Mouse (Mus musculus) yolk sac, embryonic 10.5 days (tissue): ENCODE data around the gene Gm21973.

Source experiments
- DNase-seq: peaks from one replicate; pipeline ENCODE4 v3.0.0-alpha.2; 2017; ENCODE audit warnings: low spot score

Gm21973 gene

DNA sequence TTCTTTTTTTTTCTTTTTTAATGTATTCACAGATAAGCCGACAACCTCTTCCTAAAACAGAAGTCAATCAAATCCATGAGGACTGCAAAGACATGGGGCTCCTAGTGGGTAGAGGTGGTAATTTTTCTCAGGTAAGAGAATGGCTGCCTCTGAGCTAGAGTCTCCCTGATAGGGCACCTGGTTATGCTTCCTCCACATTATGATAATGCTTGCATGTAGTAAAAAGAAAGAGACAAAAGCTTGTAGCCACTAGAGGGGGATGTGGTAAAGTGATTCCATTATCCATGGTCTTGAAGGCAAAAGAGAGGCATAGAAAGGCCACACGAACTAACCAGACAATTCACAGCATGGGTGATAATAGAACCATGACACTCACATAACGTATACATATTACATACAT is 75.2 kb downstream of the Gm21973 start:
- peak; percentile 6 for DNase-seq

DNA sequence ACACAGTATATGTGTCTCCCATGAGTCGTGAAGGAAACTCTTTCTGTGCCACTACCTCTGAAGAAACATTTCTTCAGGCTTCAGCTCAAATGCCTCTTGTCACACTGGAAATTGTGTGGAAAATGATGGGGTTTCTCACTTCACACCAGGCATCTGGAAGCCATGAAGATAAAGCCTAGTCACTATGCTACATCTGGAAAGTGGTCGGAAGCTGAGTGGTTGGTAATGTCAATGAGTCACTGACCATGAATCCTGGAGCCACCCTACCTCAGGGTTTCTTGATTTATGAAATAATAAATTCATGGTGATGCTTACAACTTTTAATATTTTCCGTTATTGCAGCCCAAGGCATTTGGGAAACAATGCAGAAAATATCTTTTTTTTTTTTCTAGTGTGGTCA is 84.7 kb downstream of the Gm21973 start:
- no peak for DNase-seq

DNA sequence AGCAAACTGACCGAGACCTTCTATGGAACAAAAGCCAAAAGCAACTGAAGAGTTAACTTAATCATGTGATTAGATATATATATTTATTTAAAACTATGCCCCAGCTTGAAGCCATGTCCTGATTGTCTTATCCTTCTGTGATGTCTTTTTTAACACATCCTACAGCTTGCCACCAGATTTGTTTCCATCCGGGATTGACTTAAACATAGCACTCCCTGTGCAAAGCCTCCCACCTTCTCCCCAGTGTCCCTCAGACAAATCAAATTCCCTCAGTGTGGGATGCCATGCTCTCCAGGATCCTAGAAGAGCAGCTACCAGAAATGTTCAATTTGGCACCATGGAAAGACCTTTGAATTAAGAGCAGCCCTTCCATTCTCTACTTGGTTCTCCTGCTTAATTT is 85.7 kb downstream of the Gm21973 start:
- no peak for DNase-seq

DNA sequence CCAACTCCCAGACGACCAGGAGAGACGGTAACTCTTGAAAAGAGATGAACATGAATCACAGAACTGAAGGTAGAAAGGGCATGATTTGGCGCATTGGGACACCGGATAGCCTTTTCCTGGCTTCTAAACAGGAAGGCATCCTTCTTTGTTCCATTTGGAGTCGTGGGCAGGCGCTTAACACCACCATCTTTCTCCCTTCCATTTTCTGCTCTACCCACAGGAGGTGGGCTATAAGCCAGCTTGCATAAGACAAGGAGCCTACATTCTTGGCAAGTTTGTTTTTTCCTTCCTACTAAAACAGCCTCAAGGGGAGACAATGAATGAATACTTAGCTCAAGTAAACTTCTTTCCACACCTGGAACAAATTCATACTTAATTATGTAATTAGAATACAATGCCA is 88.5 kb downstream of the Gm21973 start:
- DNase-seq: no peak

DNA sequence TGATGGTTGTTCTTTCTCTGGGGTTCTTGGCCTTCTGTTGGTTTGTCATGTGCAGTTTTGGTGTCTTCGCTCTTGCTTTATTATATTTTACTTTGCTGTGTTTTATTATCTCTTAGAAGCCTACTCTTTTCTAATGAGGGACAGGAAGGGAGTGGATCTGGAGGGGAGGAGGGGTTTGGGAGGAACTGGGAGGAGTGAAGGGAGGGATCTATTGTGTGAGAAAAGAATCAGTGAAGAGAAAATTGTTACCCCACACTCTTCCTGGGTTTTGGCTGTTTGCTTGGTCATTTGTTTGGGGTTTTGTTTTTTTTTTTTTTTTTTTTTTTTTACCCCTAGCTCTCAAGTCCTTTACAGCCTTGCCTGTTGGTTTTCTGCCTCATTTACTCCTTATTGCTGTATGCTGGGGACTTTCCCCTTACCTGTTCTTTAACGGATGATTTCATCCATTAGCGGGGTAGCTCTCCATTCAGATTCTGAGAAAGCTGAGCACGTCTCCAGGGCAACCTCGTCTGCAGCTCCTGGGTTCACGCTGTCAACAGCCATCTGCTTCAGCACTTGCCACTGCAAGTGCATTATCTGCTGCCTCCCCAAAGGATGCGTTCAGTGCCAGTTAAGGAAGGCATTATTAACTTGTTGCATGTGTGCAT is 96.1 kb downstream of the Gm21973 start:
- no peak for DNase-seq

DNA sequence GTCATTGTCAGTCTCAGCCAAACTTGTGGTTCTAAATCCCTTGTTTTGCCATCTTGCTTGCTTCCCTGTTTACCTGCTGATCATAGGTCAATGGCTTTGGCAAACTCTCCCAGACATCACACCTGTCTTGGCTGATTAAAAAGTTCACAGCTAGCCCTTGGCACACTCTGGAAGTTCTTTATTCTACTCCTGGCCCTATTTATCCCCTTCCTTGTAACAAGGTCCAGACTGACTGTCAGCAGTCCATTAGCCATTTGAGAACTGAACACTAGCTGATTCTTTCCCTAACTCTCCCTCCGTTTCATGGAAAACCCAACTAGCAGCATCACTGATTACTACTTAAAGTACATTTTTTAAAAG is 96.6 kb downstream of the Gm21973 start:
- no peak for DNase-seq
